Mouse (Mus musculus) bone marrow macrophage, adult 2 months (primary cell): ENCODE results near the gene Trim2.

Experiments
- CTCF ChIP-seq: IDR thresholded peaks from 2 replicates; pipeline ENCODE4 v1.5.1; 2012; ENCODE audit warnings: low read depth, mild to moderate bottlenecking, low read length, moderate library complexity
- POLR2A ChIP-seq: IDR thresholded peaks from 2 replicates; pipeline ENCODE4 v1.6.1; 2012; ENCODE audit warnings: mild to moderate bottlenecking, low read depth, low read length, borderline replicate concordance

GRCm38 (mm10) chr3:84324478-84324877 is 17.8 kb upstream of the Trim2 start:
- TF ChIP-seq POLR2A (no peak), CTCF (no peak)
